Mouse (Mus musculus): ENCODE data around the gene Pfkl. TPM values are rescaled to one million over a fixed set of nuclear protein-coding genes. Genes with fewer than 3 reads are reported as not detected.
"Not testable (repeated sequence)": the region's sequence is repeated elsewhere in the genome, so short reads cannot be mapped to it uniquely, and the experiment has no call there.

The Pfkl gene
- polyA plus RNA-seq, 1 experiment: 61.1 TPM

- H3K36me3 ChIP-seq (ENCODE audit: control insufficient read depth, insufficient read depth, low read length): no peaks in the 10 kb centered on the region
- H3K27ac ChIP-seq (ENCODE audit: insufficient read depth, low read length): no peak overlapping the region
- DNase-seq (ENCODE audit: low read depth in 1 of 2, low spot score in 2 of 2): no peak
- 94% methylated on average over 1 of the region's 1 CpGs for WGBS
- TF ChIP-seq CTCF (IDR thresholded peaks at IDR 0.05; ENCODE audit: extremely low read depth, insufficient read depth, insufficient read length, insufficient replicate concordance) (no peak), POLR2A (IDR thresholded peaks at IDR 0.05; ENCODE audit: low read depth, low read length) (no peak)
- no peaks in the 10 kb centered on the region for H3K4me1 ChIP-seq (ENCODE audit: control insufficient read depth, insufficient read depth, insufficient read length)
- H3K4me3 ChIP-seq (ENCODE audit: extremely low read depth, insufficient read depth, insufficient read length): no peak overlapping the region
- no peaks in the 10 kb centered on the region for H3K27me3 ChIP-seq (ENCODE audit: control insufficient read depth, insufficient read depth, low read length)
Measured at GRCm38 (mm10) chr10:78029080-78029479, 19.2 kb upstream of the Pfkl start.

GRCm38 (mm10) chr10:78028129-78028528, 18.2 kb upstream of the Pfkl start:
- Histone ChIP-seq H3K27me3 (ENCODE audit: control insufficient read depth, insufficient read depth, low read length) (no peaks in the 10 kb centered on the region), H3K4me1 (ENCODE audit: control insufficient read depth, insufficient read depth, insufficient read length) (no peaks in the 10 kb centered on the region), H3K36me3 (ENCODE audit: control insufficient read depth, insufficient read depth, low read length) (no peaks in the 10 kb centered on the region), H3K27ac (ENCODE audit: insufficient read depth, low read length) (no peak overlapping the region), H3K4me3 (ENCODE audit: extremely low read depth, insufficient read depth, insufficient read length) (no peak overlapping the region)
- WGBS: 3% methylated on average over 5 of the region's 5 CpGs
- no peak for TF ChIP-seq POLR2A (IDR thresholded peaks at IDR 0.05; ENCODE audit: low read depth, low read length)
- peak; percentile 79; the same call in 1 of the 2 replicates for TF ChIP-seq CTCF (IDR thresholded peaks at IDR 0.05; ENCODE audit: extremely low read depth, insufficient read depth, insufficient read length, insufficient replicate concordance)
- peak; percentile 63 to 68 for DNase-seq (ENCODE audit: low read depth in 1 of 2, low spot score in 2 of 2)

- not testable (repeated sequence) for H3K36me3 ChIP-seq (ENCODE audit: control insufficient read depth, insufficient read depth, low read length); H3K27ac ChIP-seq (ENCODE audit: insufficient read depth, low read length); DNase-seq (ENCODE audit: low read depth in 1 of 2, low spot score in 2 of 2); H3K27me3 ChIP-seq (ENCODE audit: control insufficient read depth, insufficient read depth, low read length); H3K4me3 ChIP-seq (ENCODE audit: extremely low read depth, insufficient read depth, insufficient read length); H3K4me1 ChIP-seq (ENCODE audit: control insufficient read depth, insufficient read depth, insufficient read length)
- WGBS: 35% methylated on average over 6 of the region's 8 CpGs
Measured at GRCm38 (mm10) chr10:78025453-78025852, 15.6 kb upstream of the Pfkl start.

GRCm38 (mm10) chr10:78019984-78020383, 10.1 kb upstream of the Pfkl start:
- not testable (repeated sequence) for H3K27ac ChIP-seq (ENCODE audit: insufficient read depth, low read length); H3K36me3 ChIP-seq (ENCODE audit: control insufficient read depth, insufficient read depth, low read length); DNase-seq (ENCODE audit: low read depth in 1 of 2, low spot score in 2 of 2); H3K4me3 ChIP-seq (ENCODE audit: extremely low read depth, insufficient read depth, insufficient read length); H3K27me3 ChIP-seq (ENCODE audit: control insufficient read depth, insufficient read depth, low read length); H3K4me1 ChIP-seq (ENCODE audit: control insufficient read depth, insufficient read depth, insufficient read length)
- WGBS: 88% methylated on average over 7 of the region's 11 CpGs

GRCm38 (mm10) chr10:78019291-78019690, 9.4 kb upstream of the Pfkl start:
- H3K4me1 ChIP-seq (ENCODE audit: control insufficient read depth, insufficient read depth, insufficient read length): no peaks in the 10 kb centered on the region; the same call in 1 of the 2 replicates
- DNase-seq (ENCODE audit: low read depth in 1 of 2, low spot score in 2 of 2): no peak
- no peaks in the 10 kb centered on the region for H3K36me3 ChIP-seq (ENCODE audit: control insufficient read depth, insufficient read depth, low read length)
- H3K27ac ChIP-seq (ENCODE audit: insufficient read depth, low read length): no peak overlapping the region
- H3K27me3 ChIP-seq (ENCODE audit: control insufficient read depth, insufficient read depth, low read length): no peaks in the 10 kb centered on the region
- no peak overlapping the region for H3K4me3 ChIP-seq (ENCODE audit: extremely low read depth, insufficient read depth, insufficient read length)
- no peak for TF ChIP-seq POLR2A (IDR thresholded peaks at IDR 0.05; ENCODE audit: low read depth, low read length)
- TF ChIP-seq CTCF (IDR thresholded peaks at IDR 0.05; ENCODE audit: extremely low read depth, insufficient read depth, insufficient read length, insufficient replicate concordance): no peak
- 88% methylated on average over 4 of the region's 4 CpGs for WGBS

GRCm38 (mm10) chr10:78018797-78019203, 8.9 kb upstream of the Pfkl start:
- peak; percentile 56 to 66 for DNase-seq (ENCODE audit: low read depth in 1 of 2, low spot score in 2 of 2)
- no peaks in the 10 kb centered on the region for H3K27me3 ChIP-seq (ENCODE audit: control insufficient read depth, insufficient read depth, low read length)
- WGBS: 16% methylated on average over 19 of the region's 19 CpGs
- H3K27ac ChIP-seq (ENCODE audit: insufficient read depth, low read length): no peak overlapping the region
- H3K36me3 ChIP-seq (ENCODE audit: control insufficient read depth, insufficient read depth, low read length): no peaks in the 10 kb centered on the region
- TF ChIP-seq POLR2A (IDR thresholded peaks at IDR 0.05; ENCODE audit: low read depth, low read length) (no peak), CTCF (IDR thresholded peaks at IDR 0.05; ENCODE audit: extremely low read depth, insufficient read depth, insufficient read length, insufficient replicate concordance) (peak; percentile 97)
- no peak overlapping the region; the same call in 1 of the 2 replicates for H3K4me3 ChIP-seq (ENCODE audit: extremely low read depth, insufficient read depth, insufficient read length)
- no peaks in the 10 kb centered on the region; the same call in 1 of the 2 replicates for H3K4me1 ChIP-seq (ENCODE audit: control insufficient read depth, insufficient read depth, insufficient read length)

- 80% methylated on average over 5 of the region's 5 CpGs for WGBS
- H3K27me3 ChIP-seq (ENCODE audit: control insufficient read depth, insufficient read depth, low read length): no peaks in the 10 kb centered on the region
- TF ChIP-seq POLR2A (IDR thresholded peaks at IDR 0.05; ENCODE audit: low read depth, low read length) (no peak), CTCF (IDR thresholded peaks at IDR 0.05; ENCODE audit: extremely low read depth, insufficient read depth, insufficient read length, insufficient replicate concordance) (no peak)
- no peaks in the 10 kb centered on the region; the same call in 1 of the 2 replicates for H3K4me1 ChIP-seq (ENCODE audit: control insufficient read depth, insufficient read depth, insufficient read length)
- H3K4me3 ChIP-seq (ENCODE audit: extremely low read depth, insufficient read depth, insufficient read length): no peak overlapping the region
- DNase-seq (ENCODE audit: low read depth in 1 of 2, low spot score in 2 of 2): no peak
- H3K36me3 ChIP-seq (ENCODE audit: control insufficient read depth, insufficient read depth, low read length): no peaks in the 10 kb centered on the region
- H3K27ac ChIP-seq (ENCODE audit: insufficient read depth, low read length): no peak overlapping the region
Measured at GRCm38 (mm10) chr10:78016366-78016765, 6.5 kb upstream of the Pfkl start.
